In the genomic region with DNA sequence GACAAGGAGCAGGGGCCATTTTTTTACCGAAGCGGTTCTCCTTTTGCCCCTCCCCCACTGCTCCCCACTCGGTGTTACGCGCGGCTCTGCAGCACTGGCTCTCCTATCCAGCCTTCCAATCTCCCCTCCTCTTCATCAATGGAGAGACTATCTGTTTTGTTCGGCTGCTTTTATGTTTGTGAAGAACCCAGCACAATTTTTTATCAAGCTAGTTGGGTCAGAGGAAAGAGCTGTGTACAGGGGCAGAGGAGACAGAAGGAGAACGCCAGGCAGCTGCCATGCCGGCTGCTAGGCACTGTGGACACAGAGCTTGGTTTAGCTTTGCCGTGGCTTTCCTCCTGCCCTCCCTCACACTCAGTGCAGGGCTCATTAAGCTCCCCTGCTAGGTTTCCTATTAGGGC, we compare ENCODE assay signal across 8 mouse cellular contexts.
DNase-seq lines count a peak whose midpoint lies in the region; ATAC-seq and TF ChIP-seq lines count a peak whose summit lies in the region.

No protein-coding gene starts in this region.

- peaks cover 40% of the 10 kb centered on the region for H3K4me1 ChIP-seq in E14TG2a.4 (replicated peaks; ENCODE audit: low read depth, low read length)
- peaks cover 46% of the 10 kb centered on the region for H3K4me1 ChIP-seq in embryonic facial prominence, embryonic 13.5 days
- H3K4me1 ChIP-seq in intestine, embryonic 15.5 days (replicated peaks) = peaks cover 11% of the 10 kb centered on the region
- H3K4me1 ChIP-seq in stomach, postnatal 0 days (replicated peaks; ENCODE audit: control insufficient read depth, insufficient read depth) = 0 out of 2 replicates have a peak, but pooled peaks cover 3% of the 10 kb centered on the region

- no peak for TF ChIP-seq CTCF in E14TG2a.4 (conservative IDR thresholded peaks at IDR 0.05; ENCODE audit: low read length)
- TF ChIP-seq CTCF in stomach, postnatal 0 days (IDR thresholded peaks at IDR 0.05; ENCODE audit: low read depth) = no peak

- TF ChIP-seq EP300 in stomach, postnatal 0 days (optimal IDR thresholded peaks at IDR 0.05) = no peak

- H3K27me3 ChIP-seq in E14TG2a.4 (ENCODE audit: insufficient read depth, low read length) = peaks cover 16% of the 10 kb centered on the region
- no peaks in the 10 kb centered on the region for H3K27me3 ChIP-seq in embryonic facial prominence, embryonic 13.5 days
- H3K27me3 ChIP-seq in intestine, embryonic 15.5 days (replicated peaks) = no peaks in the 10 kb centered on the region
- no peaks in the 10 kb centered on the region for H3K27me3 ChIP-seq in stomach, postnatal 0 days (ENCODE audit: control insufficient read depth, insufficient read depth, low read length)

- H3K27ac ChIP-seq in embryonic facial prominence, embryonic 13.5 days = peak overlapping the region; percentile 85
- H3K27ac ChIP-seq in intestine, embryonic 15.5 days = no peak overlapping the region
- H3K27ac ChIP-seq in stomach, postnatal 0 days (replicated peaks) = no peak overlapping the region

- peak overlapping the region; percentile 58 for H3K4me2 ChIP-seq in embryonic facial prominence, embryonic 13.5 days
- peak overlapping the region; percentile 55 for H3K4me2 ChIP-seq in intestine, embryonic 15.5 days (replicated peaks)
- H3K4me2 ChIP-seq in stomach, postnatal 0 days (replicated peaks; ENCODE audit: low read depth) = peak overlapping the region; percentile 51

- peak overlapping the region; percentile 58 for H3K9ac ChIP-seq in embryonic facial prominence, embryonic 13.5 days
- H3K9ac ChIP-seq in intestine, embryonic 15.5 days = 0 out of 2 replicates have a peak overlapping the region, but pooled peaks have one; percentile 16
- H3K9ac ChIP-seq in stomach, postnatal 0 days (ENCODE audit: low read length) = 0 out of 2 replicates have a peak overlapping the region, but pooled peaks have one; percentile 23

- WGBS in embryonic facial prominence, embryonic 13.5 days = under 1% methylated on average over 10 of the region's 10 CpGs
- 4% methylated on average over 10 of the region's 10 CpGs for WGBS in intestine, embryonic 15.5 days
- 5% methylated on average over 10 of the region's 10 CpGs for WGBS in stomach, postnatal 0 days

- no peak for DNase-seq in cerebellum, adult 11 months
- DNase-seq in lung, postnatal 14 days = peak; percentile 6
- peak; percentile 31 for DNase-seq in stomach, postnatal 0 days (ENCODE audit: low spot score)
- DNase-seq in ovary, postnatal 10 days (ENCODE audit: low spot score) = no peak

- peak overlapping the region; percentile 45; the same call in 1 of the 2 replicates for H3K4me3 ChIP-seq in E14TG2a.4 (replicated peaks; ENCODE audit: low read length)
- peak overlapping the region; percentile 33 for H3K4me3 ChIP-seq in embryonic facial prominence, embryonic 13.5 days
- peak overlapping the region; percentile 18; the same call in 1 of the 2 replicates for H3K4me3 ChIP-seq in intestine, embryonic 15.5 days (replicated peaks)
- peak overlapping the region; percentile 20; the same call in 1 of the 2 replicates for H3K4me3 ChIP-seq in stomach, postnatal 0 days (ENCODE audit: low read depth, low read length)

- no peaks in the 10 kb centered on the region for H3K36me3 ChIP-seq in E14TG2a.4 (ENCODE audit: insufficient read depth, low read length)
- no peaks in the 10 kb centered on the region for H3K36me3 ChIP-seq in embryonic facial prominence, embryonic 13.5 days
- H3K36me3 ChIP-seq in intestine, embryonic 15.5 days = no peaks in the 10 kb centered on the region
- no peaks in the 10 kb centered on the region for H3K36me3 ChIP-seq in stomach, postnatal 0 days (ENCODE audit: control insufficient read depth, insufficient read depth, low read length)

- H3K9me3 ChIP-seq in E14TG2a.4 (ENCODE audit: low read length) = no peaks in the 10 kb centered on the region
- no peaks in the 10 kb centered on the region for H3K9me3 ChIP-seq in embryonic facial prominence, embryonic 13.5 days
- H3K9me3 ChIP-seq in intestine, embryonic 15.5 days = no peaks in the 10 kb centered on the region
- H3K9me3 ChIP-seq in stomach, postnatal 0 days (ENCODE audit: control insufficient read depth, low read length) = no peaks in the 10 kb centered on the region

- ATAC-seq in cerebellum, adult (ENCODE audit: insufficient number of reproducible peaks, low FRiP score, low TSS enrichment) = peak; percentile 51; the same call in 1 of the 2 replicates
- no peak for ATAC-seq in embryonic facial prominence, embryonic 13.5 days (ENCODE audit: insufficient number of reproducible peaks, insufficient read depth, low FRiP score, low TSS enrichment, low read depth)
- peak; percentile 60 for ATAC-seq in intestine, embryonic 15.5 days
- ATAC-seq in stomach, postnatal 0 days (ENCODE audit: low FRiP score, low TSS enrichment) = no peak

Comparison
In these comparisons a context has a peak if more than half of its experiments do, and no peak if none do; other contexts are left out.
1. ATAC-seq: peak in cerebellum, adult (single experiment) and intestine, embryonic 15.5 days (single experiment); none in embryonic facial prominence, embryonic 13.5 days (single experiment) and stomach, postnatal 0 days (single experiment).
2. DNase-seq: peak in lung, postnatal 14 days (single experiment) and stomach, postnatal 0 days (single experiment); none in cerebellum, adult 11 months (single experiment) and ovary, postnatal 10 days (single experiment).
3. Peak in every context shown above with its lines, with median percentiles within 50 percentile points of each other: H3K4me3 ChIP-seq, H3K4me2 ChIP-seq and H3K9ac ChIP-seq.